Mouse (Mus musculus): ENCODE measurements around the gene Myoz2. TPM values are rescaled to one million over a fixed set of nuclear protein-coding genes. Genes with fewer than 3 reads are reported as not detected.

Myoz2 gene
- not detected in 2 replicates for polyA plus RNA-seq (2016; fragmentation: Nextera tagmentation; extraction: Ambion mirVana)

DNA sequence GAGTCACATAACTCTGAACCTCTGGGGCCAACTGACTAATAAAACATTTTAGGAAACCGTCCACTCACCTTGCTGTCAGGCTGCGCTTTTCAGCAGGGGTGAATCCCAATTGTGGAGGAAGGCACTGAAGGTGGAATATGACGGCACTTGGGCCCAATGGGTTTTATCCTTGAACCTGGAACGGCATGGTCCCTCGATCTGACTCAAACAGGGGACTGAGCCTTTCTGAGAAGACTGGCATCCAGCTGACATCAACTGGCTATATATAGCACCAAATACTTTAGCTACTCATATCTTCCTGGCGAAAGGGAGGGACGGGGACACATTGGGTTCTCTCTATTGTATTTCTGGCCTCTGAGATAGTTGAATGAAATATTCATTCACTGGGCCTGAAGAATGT lies at the start of gene Myoz2:
Myoz2 (minus strand) TSS at position 264 of the 400 bp plus-strand sequence.
- no peaks in the 10 kb centered on the region for H3K4me1 ChIP-seq
- H3K27me3 ChIP-seq (ENCODE audit: low read depth, poor library complexity, severe bottlenecking), result no peaks in the 10 kb centered on the region
- H3K4me3 ChIP-seq, result no peak within 1 kb of the TSS
- WGBS, result 90% methylated on average over 7 of the region's 7 CpGs
- no peaks in the 10 kb centered on the region for H3K36me3 ChIP-seq
- H3K27ac ChIP-seq (replicated peaks), result no peak within 1 kb of the TSS
- no peaks in the 10 kb centered on the region for H3K9me3 ChIP-seq (replicated peaks)
- DNase-seq (ENCODE audit: low spot score), result no peak

DNA sequence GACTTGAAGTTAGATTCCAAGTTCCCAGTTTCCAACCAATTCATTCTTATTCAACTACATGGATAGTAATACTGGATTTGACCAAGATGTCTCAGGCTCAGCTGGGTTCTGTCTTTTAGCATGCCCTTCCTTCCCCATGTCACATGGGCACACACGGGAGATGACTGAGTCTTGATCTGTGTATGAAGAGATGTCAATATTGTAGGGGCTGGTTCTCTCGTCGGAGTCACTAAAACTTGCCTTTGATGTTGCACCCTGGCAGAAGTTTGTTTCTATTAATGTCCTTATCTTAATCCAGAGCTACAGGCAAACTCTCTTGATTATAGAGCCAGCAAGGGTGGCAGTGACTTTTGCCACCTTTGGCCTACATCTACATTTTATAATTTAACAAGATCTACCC lies 46.9 kb upstream of the Myoz2 start:
- no peak for DNase-seq (ENCODE audit: low spot score)
- Histone ChIP-seq H3K4me3 (no peak overlapping the region), H3K9me3 (replicated peaks) (no peaks in the 10 kb centered on the region), H3K27ac (replicated peaks) (no peak overlapping the region), H3K27me3 (ENCODE audit: low read depth, poor library complexity, severe bottlenecking) (no peaks in the 10 kb centered on the region), H3K4me1 (0 out of 2 replicates have a peak, but pooled peaks cover 2% of the 10 kb centered on the region), H3K36me3 (no peaks in the 10 kb centered on the region)
- 92% methylated on average over 3 of the region's 3 CpGs for WGBS

DNA sequence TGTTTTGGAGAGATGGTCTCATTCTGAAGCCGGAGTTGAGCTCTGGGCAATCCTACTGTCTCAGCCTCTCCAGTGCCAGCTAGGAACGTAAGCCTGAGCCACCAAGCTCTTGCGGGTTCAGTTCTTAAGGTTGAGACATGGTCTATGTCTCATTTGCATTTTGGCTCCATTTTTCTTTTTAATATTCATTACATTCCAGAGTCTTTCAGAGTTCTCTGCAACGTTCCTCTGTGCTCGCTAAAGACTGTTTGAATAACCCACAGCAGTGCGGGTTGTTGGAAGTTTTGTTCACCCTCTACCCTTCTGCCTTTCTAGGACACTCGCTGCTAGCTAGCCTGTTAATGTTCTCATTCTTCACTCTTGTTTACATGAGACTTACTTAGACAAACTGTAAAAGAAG lies 46.1 kb upstream of the Myoz2 start:
- H3K36me3 ChIP-seq, result no peaks in the 10 kb centered on the region
- H3K27ac ChIP-seq (replicated peaks), result no peak overlapping the region
- H3K27me3 ChIP-seq (ENCODE audit: low read depth, poor library complexity, severe bottlenecking), result no peaks in the 10 kb centered on the region
- H3K4me1 ChIP-seq, result 0 out of 2 replicates have a peak, but pooled peaks cover 2% of the 10 kb centered on the region
- no peaks in the 10 kb centered on the region for H3K9me3 ChIP-seq (replicated peaks)
- H3K4me3 ChIP-seq, result no peak overlapping the region
- DNase-seq (ENCODE audit: low spot score), result no peak
- 77% methylated on average over 7 of the region's 7 CpGs for WGBS

DNA sequence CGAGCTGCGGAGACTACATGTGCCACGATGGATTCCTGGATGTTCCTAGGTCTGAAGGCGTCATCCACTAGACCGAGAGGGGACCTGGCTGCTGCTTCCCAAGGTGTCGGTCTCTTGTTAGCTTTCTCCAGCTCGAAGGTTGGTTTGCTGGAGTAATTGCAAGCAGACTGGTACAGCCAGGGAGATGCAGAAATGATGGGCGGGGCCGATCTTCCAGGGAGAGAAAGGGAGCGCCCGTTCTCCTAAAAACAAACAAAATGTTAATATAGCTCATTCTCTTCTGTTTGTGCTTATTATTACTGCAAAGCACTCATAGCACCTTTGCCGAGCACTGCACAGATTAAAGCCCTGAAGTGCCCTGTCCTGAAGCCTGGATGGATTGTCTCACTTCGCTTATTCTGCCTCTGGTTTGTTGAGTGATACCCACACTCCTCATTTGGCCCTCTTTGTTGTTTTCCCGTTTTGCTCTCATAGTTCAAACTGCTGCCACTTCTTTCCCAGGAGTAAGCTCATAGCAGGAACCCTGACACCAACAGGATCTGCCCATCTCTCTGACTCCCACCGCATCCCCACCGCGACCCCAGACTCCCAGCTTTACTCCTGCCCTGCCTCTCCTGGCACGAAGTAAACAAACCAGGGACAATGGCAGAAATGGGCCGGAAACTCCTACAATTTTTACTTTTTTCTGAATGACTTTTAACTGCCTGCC lies 45.4 kb upstream of the Myoz2 start:
- DNase-seq (ENCODE audit: low spot score), result no peak
- Histone ChIP-seq H3K27ac (replicated peaks) (no peak overlapping the region), H3K4me3 (no peak overlapping the region), H3K4me1 (0 out of 2 replicates have a peak, but pooled peaks cover 2% of the 10 kb centered on the region), H3K36me3 (no peaks in the 10 kb centered on the region), H3K27me3 (ENCODE audit: low read depth, poor library complexity, severe bottlenecking) (no peaks in the 10 kb centered on the region), H3K9me3 (replicated peaks) (no peaks in the 10 kb centered on the region)
- 85% methylated on average over 19 of the region's 19 CpGs for WGBS

DNA sequence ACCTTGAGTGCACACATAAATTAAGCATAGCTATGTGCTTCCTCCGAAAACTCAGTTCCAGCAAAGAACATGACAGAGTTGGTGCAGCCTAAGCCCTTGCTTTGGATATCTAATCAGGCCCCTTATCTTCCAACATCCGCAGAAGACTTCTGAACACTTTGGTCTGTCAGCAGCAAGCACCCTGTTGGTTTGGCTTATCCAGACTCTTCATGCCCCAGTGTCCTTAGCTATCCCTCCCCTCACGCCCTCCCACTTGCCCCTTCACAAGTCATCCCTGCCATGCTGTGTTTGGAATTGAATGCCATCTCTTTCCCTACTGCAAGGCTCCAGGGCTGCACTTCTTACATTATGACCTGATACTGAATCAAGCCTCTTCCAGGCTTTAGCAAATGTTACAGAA lies 40.9 kb upstream of the Myoz2 start:
- H3K36me3 ChIP-seq, result no peaks in the 10 kb centered on the region
- no peaks in the 10 kb centered on the region for H3K4me1 ChIP-seq
- H3K27me3 ChIP-seq (ENCODE audit: low read depth, poor library complexity, severe bottlenecking), result no peaks in the 10 kb centered on the region
- 88% methylated on average over 3 of the region's 3 CpGs for WGBS
- H3K4me3 ChIP-seq, result no peak overlapping the region
- DNase-seq (ENCODE audit: low spot score), result no peak
- H3K9me3 ChIP-seq (replicated peaks), result no peaks in the 10 kb centered on the region
- no peak overlapping the region for H3K27ac ChIP-seq (replicated peaks)

DNA sequence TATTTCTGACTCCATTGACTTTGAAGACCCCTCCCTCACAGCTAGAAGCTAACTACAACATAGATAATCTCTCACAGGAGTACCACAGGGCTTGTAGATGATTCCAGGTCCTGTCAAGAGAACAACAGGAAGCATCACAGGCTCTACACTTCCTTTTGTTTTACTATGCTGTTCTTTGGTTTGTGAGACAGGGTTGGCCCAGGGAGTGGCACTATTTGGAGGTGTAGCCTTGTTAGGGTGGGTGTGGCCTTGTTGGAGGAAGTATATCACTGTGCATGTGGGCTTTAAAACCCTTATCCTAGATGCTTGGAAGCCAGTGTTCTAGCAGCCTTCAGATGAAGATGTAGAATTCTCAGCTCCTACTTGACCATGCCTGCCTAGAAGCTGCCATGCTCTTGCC lies 40.2 kb upstream of the Myoz2 start:
- DNase-seq (ENCODE audit: low spot score), result no peak
- Histone ChIP-seq H3K27me3 (ENCODE audit: low read depth, poor library complexity, severe bottlenecking) (no peaks in the 10 kb centered on the region), H3K27ac (replicated peaks) (no peak overlapping the region), H3K4me3 (no peak overlapping the region), H3K4me1 (no peaks in the 10 kb centered on the region), H3K9me3 (replicated peaks) (no peaks in the 10 kb centered on the region), H3K36me3 (no peaks in the 10 kb centered on the region)

DNA sequence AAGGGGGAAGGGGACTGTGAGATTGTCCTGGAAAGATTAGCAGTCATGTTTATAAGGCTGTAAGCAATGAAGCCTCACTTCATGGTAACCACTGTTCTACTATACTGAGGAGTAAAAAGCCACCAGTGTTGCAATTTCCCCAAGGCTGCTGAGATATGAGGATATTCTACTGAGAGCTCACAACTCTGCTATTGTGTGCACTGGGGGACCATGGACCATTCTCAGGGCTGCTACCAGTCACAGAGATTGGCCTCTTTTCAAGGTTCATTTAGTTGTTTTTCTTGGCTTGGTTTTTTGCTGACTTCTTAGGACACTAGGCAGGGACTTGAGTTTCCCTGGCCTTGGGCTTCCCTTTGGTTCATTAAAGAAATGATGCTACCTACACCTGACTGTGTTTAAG lies 38.5 kb upstream of the Myoz2 start:
- Histone ChIP-seq H3K27ac (replicated peaks) (no peak overlapping the region), H3K4me3 (no peak overlapping the region), H3K36me3 (no peaks in the 10 kb centered on the region), H3K27me3 (ENCODE audit: low read depth, poor library complexity, severe bottlenecking) (no peaks in the 10 kb centered on the region), H3K9me3 (replicated peaks) (no peaks in the 10 kb centered on the region; the same call in 1 of the 2 replicates), H3K4me1 (no peaks in the 10 kb centered on the region)
- no peak for DNase-seq (ENCODE audit: low spot score)

DNA sequence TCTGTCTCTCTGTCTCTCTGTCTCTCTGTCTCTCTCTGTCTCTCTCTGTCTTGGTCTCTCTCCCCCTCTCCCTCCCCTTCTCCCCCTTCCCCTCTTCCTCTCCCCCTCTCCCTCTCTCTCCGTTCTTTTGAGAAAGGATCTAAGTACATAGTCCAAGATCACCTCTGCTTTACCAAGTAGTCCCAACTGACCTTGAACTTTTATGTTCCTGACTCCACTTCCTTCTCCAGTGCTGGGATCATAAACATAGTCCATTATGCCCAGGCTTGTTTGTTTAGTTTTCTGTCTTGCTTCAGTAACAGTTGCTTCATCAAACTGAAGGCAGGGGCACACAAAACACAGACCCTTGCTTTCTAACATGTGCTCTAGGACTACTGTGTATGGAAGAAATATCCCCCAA lies 37.7 kb upstream of the Myoz2 start:
- no CpG with 5 or more reads among the region's 1 CpGs for WGBS
- Histone ChIP-seq H3K36me3 (no peaks in the 10 kb centered on the region), H3K4me1 (no peaks in the 10 kb centered on the region)

DNA sequence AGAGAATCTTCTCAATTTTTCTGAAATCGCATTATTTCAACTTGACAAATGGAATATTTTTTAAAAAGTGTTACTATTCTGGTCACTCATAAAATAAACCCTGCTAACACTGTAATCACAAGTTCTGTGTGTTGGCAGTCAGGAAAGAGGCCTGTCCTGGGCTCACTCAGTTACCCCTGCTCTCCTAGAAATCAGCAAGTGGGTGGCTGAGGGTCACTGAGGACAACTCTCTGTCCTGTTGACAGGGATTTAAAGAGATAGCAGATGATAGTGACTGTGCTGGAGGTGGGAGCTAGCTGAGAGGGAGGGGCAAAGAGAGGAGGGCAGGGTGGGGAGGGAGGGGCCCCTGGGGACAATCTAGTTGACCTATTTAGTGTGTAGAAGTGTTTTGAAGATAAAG lies 36.2 kb upstream of the Myoz2 start:
- no peaks in the 10 kb centered on the region for H3K4me1 ChIP-seq
- 94% methylated on average over 1 of the region's 1 CpGs for WGBS

More for the DNA sequence above, 37.7 kb upstream of the Myoz2 start:
- DNase-seq (ENCODE audit: low spot score), result no peak
- H3K27ac ChIP-seq (replicated peaks), result no peak overlapping the region
- H3K4me3 ChIP-seq, result no peak overlapping the region
- H3K27me3 ChIP-seq (ENCODE audit: low read depth, poor library complexity, severe bottlenecking), result no peaks in the 10 kb centered on the region
- H3K9me3 ChIP-seq (replicated peaks), result no peaks in the 10 kb centered on the region; the same call in 1 of the 2 replicates

DNA sequence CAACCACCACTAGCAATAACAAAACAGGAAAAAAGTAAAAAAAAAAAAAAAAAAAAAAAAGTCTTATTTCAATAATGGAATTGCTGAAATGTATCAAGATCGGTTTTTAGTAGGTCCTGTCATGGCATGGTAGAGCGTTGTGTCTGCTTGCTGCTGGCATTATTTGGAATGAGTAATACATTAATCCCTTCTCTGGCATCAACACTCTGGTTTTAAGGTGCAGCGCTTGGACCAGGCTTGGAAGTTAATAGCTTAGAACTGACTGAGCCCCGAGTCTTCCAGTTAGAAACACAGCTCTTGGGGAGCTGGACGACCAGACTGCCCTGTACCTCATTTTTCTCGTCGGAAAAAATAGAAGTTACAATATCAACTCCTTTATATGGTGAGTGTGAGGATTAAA lies 32.0 kb upstream of the Myoz2 start:
- Histone ChIP-seq H3K4me1 (peaks cover 9% of the 10 kb centered on the region), H3K36me3 (no peaks in the 10 kb centered on the region), H3K4me3 (no peak overlapping the region), H3K9me3 (replicated peaks) (no peaks in the 10 kb centered on the region; the same call in 1 of the 2 replicates), H3K27ac (replicated peaks) (no peak overlapping the region), H3K27me3 (ENCODE audit: low read depth, poor library complexity, severe bottlenecking) (no peaks in the 10 kb centered on the region)
- 90% methylated on average over 7 of the region's 7 CpGs for WGBS
- DNase-seq (ENCODE audit: low spot score), result no peak

More for the DNA sequence above, 36.2 kb upstream of the Myoz2 start:
- Histone ChIP-seq H3K36me3 (no peaks in the 10 kb centered on the region), H3K27me3 (ENCODE audit: low read depth, poor library complexity, severe bottlenecking) (no peaks in the 10 kb centered on the region), H3K9me3 (replicated peaks) (no peaks in the 10 kb centered on the region; the same call in 1 of the 2 replicates), H3K27ac (replicated peaks) (no peak overlapping the region), H3K4me3 (no peak overlapping the region)
- DNase-seq (ENCODE audit: low spot score), result no peak

DNA sequence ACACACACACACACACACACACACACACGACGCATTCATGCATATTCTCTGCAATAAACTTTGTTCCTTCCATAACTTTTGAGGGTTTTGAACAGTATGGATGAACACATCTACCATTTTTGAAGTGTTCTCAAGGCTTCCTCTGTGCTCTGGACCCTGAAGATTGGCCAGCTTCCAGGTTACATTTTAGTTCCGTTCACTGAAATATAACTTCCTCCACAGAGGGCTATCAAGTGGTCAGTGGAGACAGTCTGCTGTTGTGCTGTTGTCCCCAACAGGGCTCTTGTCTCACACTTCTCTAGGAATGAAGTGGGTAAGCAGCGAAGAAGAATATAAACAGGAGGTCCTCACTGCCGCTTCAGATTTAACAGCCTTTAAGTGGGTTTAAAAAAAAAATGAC lies 30.7 kb upstream of the Myoz2 start:
- H3K36me3 ChIP-seq, result no peaks in the 10 kb centered on the region
- H3K27ac ChIP-seq (replicated peaks), result no peak overlapping the region
- H3K9me3 ChIP-seq (replicated peaks), result no peaks in the 10 kb centered on the region; the same call in 1 of the 2 replicates
- 92% methylated on average over 5 of the region's 5 CpGs for whole genome bisulfite sequencing
- no peak for DNase-seq (ENCODE audit: low spot score)
- no peaks in the 10 kb centered on the region for H3K27me3 ChIP-seq (ENCODE audit: low read depth, poor library complexity, severe bottlenecking)
- peaks cover 12% of the 10 kb centered on the region for H3K4me1 ChIP-seq
- H3K4me3 ChIP-seq, result no peak overlapping the region

DNA sequence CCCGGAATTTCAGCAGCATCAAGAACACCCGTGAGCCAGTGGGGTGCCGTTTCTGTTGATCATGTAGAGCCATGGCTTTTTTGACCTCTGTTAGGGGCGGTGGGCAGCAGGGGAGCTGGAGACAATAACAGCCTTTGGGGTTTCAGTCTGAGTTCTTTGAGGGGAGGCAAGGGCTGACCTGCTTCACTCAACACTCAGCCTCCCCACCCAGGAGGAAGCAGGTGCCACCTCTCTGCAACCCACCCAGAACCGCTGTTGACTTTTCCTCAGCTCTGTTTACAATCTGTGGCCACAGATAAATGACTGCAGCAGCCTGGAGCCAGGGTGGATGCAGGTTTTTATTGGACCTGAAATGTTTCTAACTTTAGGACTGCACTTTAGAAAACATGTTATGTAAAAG lies 29.4 kb upstream of the Myoz2 start:
- WGBS, result 17% methylated on average over 5 of the region's 5 CpGs
- Histone ChIP-seq H3K36me3 (no peaks in the 10 kb centered on the region), H3K4me1 (peaks cover 12% of the 10 kb centered on the region), H3K27me3 (ENCODE audit: low read depth, poor library complexity, severe bottlenecking) (no peaks in the 10 kb centered on the region), H3K4me3 (no peak overlapping the region), H3K9me3 (replicated peaks) (no peaks in the 10 kb centered on the region; the same call in 1 of the 2 replicates), H3K27ac (replicated peaks) (no peak overlapping the region; the same call in 1 of the 2 replicates)
- no peak for DNase-seq (ENCODE audit: low spot score)

DNA sequence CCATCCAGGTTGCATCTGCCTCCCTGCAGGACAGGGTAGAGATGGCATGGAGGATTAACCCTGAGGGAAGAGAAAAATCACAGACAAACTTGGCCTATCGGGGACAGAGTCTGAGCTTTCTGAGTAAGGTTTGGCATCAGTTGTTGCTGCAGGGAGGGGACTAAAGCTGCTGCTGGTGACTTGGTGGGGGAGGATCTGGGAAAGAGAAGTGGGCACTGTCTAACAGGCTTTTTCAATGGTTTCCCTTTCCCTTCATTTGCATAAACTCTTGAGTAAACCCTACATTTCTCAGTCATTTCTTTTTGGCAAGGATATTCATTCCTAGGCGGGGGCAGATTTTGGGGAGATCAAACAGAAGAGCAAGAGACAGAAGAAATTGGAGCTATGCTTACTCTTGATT lies 27.1 kb upstream of the Myoz2 start:
- H3K27me3 ChIP-seq (ENCODE audit: low read depth, poor library complexity, severe bottlenecking), result no peaks in the 10 kb centered on the region
- H3K27ac ChIP-seq (replicated peaks), result no peak overlapping the region
- peaks cover 12% of the 10 kb centered on the region for H3K4me1 ChIP-seq
- no peaks in the 10 kb centered on the region for H3K36me3 ChIP-seq
- H3K9me3 ChIP-seq (replicated peaks), result no peaks in the 10 kb centered on the region
- 73% methylated on average over 2 of the region's 2 CpGs for WGBS
- H3K4me3 ChIP-seq, result no peak overlapping the region
- no peak for DNase-seq (ENCODE audit: low spot score)
